Mouse (Mus musculus): ENCODE data around the gene Rgs7.

The Rgs7 gene

DNA sequence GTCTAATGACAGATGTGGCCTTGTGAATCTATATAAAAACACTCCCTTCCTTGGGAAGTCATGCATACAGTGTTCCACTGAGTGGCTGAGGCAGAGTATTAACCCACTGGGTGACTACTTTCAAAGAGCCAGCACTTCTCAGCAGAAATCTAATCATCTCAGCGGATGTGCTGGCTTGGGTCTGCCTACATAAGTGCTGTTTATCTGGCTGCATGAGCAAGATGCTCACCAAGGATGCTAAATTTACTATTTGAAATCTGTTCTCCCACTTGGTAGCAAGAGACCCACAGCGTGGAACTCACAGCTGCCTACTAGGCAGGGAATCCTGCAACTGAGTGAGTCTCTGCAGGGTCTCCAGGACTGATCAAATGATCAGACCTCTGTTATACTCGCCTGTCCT lies 184.7 kb downstream of the Rgs7 start:
- DNase-seq (ENCODE audit: low spot score in 2 of 2): peak in 1 of 2 experiments; percentile 27

DNA sequence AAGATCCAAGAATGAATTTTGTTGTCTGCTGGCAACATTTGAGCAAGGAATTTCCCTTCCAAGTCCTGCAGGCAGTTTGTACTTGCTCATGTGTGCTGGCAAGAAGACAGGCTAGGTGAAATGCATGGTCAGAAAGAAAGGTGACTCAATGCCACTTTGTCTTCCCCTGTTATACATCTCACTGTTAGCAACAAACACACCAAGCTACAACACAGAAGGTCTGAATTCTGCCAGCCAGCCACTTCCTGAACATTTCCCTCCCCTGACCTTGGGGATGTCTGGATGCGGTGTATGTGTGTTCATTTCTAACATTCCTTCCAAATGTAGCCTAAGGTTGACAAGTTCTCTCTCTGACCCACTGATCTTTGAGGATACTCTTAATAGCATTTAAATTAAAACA lies 191.4 kb downstream of the Rgs7 start:
- DNase-seq (ENCODE audit: low spot score in 2 of 2): no peak

DNA sequence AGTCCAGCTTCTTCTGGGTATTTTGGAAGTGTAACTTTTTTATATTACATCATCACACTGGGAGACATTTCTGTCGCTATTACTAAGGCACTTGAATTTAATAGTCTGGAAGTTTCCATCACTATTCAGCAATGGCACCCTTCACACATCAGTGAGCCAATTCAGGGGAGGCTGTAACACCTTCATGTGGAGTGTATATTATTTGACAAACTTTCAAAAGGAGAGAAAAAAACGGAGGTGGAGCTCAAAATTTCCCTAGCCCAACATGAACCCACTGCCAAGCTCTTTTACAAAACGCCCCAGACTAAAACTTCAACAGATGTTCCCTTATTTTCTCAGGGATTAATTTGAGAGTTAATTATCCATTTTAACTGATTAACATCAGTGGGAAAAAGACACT lies 191.9 kb downstream of the Rgs7 start:
- DNase-seq (ENCODE audit: low spot score in 2 of 2): no peak

DNA sequence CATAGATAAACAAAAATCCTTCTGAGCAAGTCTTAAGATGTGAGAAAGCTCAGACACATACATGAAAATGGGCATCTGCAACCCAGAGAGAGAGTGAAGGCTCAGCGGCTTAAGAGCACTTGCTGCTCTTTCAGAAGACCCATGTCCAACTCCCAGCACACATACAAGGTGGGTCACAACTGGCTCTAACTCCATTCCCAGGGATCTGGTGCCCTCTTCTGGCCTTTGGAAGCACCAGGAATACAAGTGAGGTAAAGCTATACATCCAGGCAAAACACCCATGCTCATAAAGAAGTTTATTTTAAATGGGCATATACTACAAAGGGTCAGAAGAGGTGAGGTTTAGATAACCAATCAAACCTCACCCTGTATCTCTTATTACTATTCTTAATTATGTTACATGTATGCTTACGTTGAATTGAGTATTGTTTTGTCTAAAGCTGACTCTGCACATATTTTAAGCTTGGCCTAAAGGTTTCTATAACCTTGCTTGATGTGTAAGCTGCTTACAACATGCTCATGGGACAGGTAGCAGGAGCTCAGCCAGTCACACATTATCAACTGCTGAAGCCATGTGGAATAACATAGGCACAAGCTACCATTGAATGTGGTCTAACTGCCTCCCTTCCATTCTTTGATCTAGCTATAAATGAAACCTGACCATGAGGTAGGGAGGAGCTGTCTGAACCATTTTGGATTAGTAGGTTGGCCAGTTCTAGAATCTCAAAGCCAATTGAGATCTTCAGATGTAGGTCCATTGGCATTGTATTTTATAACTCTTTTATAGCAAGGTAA lies 192.5 kb downstream of the Rgs7 start:
- no peak for DNase-seq (ENCODE audit: low spot score in 2 of 2)

DNA sequence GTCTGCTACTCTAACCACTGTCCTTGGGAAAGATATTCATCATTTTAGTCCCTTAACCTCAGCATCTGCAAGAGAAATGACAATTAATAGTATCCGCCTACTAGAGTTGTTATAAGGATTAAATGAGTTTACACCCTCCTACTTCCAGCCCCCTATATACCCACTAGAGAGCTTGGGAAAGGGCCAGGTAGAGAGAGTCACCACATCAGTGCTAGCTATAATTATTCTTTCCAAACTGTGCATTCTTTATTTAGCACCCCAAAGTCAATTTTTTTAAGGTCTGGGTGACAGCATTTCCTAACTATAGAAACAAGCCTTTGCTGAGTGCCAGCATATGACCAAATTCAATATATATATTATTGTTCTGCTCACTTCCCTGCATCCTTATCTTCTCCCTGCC lies 195.4 kb downstream of the Rgs7 start:
- no peak for DNase-seq (ENCODE audit: low spot score in 2 of 2)

DNA sequence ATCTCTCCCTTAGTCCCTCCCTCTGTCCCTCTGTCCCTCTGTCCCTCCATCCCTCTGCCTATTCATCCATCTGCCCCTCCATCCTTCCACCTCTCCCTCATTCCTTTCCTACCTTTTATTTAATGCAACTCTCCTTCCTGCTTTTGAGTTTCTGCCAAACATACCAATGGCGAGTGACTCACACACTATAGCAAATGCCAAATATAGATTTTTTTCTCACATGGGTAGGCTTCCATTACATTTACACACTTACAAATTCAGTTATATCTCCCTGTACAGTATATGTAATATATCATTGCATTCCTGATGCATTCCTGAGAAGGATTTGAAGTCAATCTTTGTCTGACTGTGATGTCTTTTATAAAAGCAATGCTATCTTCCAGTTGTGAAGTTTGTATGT lies 202.2 kb downstream of the Rgs7 start:
- no peak for DNase-seq (ENCODE audit: low spot score in 2 of 2)

DNA sequence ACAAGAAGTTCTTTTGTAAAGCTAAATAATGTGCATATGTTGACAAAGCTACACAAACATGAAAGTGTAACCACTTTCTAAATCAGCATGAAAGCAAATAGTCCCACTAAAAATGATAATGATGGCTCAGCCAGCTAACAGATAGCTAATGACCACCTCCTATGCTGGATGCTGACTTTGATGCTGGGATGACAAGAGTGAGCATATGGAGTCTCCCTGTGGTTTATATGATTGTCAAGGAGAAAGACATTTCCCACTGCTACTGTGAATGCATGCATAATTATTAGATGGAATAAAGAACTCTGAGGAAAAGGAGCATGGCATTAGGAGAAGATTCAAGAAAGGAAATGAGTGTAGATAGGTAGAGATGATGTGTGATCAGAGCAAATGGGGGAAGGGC lies 230.0 kb downstream of the Rgs7 start:
- no peak for DNase-seq (ENCODE audit: low spot score in 2 of 2)

DNA sequence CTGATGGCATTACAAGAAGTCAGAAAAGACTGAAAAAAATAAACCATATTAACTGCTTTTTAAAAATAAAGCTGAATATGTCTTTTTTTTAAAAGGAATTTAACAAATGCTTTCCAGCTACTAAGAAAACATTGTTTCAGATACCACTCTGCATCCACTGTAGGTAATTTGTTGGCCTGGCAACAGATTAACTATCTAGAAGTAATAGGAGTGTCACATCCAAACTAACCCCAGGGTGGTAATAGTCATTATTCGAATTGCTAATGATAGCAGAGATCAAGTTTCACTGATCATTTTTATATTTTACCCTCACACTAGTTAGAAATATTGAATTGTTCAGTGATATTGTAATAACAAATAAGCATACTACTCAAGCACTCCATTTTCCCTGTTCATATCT lies 232.9 kb downstream of the Rgs7 start:
- no peak for DNase-seq (ENCODE audit: low spot score in 2 of 2)

DNA sequence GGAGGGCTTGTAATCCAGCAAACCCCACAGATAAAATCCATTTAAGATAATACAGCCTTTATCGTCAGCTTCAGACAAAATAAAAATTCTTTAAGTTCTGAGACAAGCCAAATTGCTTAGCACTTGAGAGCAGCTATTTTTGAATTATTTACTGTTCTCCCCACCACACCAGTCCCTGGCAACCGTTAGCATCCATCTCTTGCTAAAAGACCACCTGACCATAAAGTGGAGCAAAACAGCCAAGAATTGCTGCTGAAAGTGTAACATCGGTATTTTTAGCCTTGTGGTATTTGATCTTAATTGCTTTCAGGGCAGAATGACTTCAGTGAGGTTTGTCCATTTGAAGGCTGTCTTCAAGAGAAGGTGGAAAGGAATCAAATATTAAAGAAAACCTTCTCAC lies 237.1 kb downstream of the Rgs7 start:
- no peak for DNase-seq (ENCODE audit: low spot score in 2 of 2)

DNA sequence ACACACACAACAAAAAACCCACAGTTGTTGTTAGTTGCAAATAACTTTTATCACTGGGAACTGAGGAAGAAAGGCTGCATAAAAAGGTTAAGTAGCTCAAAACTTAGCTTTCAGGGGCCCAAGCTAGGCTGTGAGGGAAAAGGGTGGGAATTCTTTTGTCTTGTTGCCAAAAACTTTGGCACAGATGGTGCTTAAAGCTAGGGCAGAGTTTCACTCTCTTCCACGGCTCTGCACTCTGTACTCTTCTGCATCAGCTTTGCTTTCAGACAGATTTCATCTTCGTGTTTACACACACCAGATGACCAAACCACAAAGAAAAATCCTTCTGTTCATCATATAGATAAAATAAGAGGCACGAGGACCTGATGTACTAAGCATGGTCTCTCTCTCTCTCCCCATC lies 237.6 kb downstream of the Rgs7 start:
- no peak for DNase-seq (ENCODE audit: low spot score in 2 of 2)

DNA sequence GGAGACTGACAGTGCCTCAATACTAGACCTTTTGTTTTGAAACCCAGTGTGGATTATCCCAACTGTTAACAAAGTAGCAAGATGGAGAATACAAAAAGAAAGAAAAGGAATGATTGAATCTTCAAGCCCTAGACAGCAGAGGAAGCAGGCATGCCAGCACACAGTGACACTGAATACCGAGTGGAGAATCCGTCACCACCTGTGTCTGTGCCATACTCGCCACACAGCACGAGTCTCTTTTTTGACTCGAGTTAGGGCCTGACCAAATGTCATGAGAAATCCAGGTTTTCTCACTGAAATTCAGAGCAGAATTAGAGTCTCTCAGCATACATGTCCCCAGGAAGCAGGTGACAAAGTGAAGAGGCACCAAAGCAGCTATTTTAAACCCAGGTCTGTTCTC lies 250.2 kb downstream of the Rgs7 start:
- no peak for DNase-seq (ENCODE audit: low spot score in 2 of 2)

DNA sequence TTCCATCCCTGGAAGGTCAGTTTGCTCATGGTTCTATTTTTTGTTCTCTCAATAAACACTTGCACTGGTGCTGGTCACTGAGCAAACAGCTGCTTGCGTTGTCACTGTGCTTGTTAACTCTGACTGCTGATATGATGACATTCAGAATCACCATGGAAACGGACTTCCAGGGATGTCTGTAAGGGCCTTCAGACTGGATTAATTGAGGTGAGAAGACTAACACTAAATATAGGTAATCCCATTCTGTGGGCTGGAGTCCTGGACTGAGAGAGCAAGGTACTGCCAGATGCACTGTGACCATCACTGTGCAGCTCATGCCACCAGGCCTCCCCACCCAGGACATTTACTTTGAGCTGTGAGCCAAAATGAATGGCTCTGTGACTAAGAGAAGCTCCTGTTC lies 252.2 kb downstream of the Rgs7 start:
- DNase-seq (ENCODE audit: low spot score in 2 of 2): no peak

DNA sequence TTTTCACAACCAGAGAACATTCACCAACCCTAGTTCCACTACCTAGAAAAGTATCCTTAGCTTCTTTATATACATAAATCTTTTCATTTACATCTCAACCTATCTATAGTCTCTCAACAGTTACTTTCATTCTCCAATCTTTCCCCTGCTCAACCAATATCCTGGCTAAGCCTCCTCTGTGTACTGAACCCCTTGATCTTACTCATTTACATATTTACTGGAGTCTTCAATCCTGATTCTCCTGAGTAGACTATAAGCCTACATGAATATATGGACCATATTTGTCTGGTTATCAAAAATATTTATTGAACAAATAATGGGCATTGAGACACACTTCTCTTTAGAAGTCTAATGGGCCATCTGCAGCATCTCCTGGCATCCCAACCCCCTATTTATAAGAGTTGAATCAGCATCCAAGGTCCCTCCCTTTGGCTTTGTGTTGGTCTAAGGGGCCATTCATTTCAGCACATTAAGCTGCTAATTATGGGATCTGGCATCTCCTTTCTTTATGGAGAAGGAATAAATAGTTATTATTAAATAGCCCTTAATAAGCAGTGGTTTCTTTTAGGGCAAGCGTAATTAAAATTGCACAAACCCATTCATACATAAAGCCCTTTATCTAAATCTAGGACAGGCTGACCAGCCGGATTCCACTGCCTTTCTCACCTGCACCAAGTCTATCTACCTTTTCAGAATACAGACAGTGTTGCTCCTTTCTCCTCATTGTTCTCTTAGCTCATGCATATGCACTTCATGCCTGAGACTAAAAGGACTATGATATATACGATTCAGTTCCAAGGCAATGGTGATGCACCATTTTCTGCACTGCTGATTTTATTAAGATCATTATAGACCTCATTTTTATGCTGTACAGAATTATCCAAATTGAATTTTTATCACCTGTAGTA lies 270.5 kb downstream of the Rgs7 start:
- no peak for DNase-seq (ENCODE audit: low spot score in 2 of 2)

DNA sequence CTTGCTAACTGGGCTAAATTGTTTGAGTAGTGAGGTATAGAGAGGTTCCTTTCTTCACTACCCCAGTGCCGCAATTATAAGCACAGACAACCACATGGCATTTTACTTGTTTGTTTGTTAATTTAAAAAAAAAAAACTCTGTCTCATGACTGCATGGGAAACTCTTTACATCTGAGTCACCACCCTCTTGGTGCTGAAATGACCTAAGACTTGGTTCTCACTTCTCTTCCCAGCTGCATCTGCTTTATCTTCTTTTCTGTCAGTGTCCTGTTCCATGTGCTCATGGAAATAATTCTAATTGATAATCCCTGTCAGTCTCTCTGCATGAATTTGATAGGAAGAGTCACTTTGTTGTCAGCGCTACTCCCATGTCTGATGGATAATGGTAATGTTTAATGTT lies 272.7 kb downstream of the Rgs7 start:
- no peak for DNase-seq (ENCODE audit: low spot score in 2 of 2)

DNA sequence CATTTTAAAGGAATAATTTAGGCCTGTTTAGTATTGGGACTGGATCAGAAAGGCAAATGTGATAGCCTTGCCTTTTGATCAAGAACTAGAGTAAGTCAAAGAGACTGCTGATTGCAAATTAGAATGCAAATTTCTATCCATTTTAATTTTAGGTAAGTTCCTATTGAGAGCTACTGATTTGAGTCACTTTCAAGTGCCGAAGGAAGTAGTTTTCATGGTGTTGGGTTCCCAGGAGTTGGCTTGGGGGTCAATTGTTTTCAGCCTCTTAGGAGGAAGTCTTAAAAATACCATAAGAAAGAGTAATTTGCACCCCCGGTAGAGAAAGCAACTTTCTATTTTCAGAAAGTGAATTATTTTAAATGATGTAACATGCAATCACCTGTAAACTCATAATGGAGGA lies 285.3 kb downstream of the Rgs7 start:
- no peak for DNase-seq (ENCODE audit: low spot score in 2 of 2)

DNA sequence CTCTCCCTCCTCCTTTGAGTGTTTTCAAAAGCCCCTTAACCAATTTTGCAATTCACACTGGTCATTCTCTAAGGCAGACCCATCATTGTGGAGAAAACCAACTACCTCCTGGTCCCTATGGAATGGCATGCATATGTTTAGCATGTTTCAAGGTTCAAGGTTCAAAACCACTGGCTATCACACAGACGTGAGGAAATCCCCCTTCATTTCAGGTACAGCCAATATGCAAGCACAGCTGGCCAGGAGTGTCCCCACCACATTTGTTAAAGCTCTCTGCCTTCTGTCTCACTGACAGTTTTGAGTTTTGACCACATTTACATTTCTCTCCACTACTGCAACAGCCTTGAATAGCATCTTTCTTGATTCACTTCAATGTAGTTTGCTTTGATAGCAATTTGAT lies 286.7 kb downstream of the Rgs7 start:
- DNase-seq (ENCODE audit: low spot score in 2 of 2): no peak

DNA sequence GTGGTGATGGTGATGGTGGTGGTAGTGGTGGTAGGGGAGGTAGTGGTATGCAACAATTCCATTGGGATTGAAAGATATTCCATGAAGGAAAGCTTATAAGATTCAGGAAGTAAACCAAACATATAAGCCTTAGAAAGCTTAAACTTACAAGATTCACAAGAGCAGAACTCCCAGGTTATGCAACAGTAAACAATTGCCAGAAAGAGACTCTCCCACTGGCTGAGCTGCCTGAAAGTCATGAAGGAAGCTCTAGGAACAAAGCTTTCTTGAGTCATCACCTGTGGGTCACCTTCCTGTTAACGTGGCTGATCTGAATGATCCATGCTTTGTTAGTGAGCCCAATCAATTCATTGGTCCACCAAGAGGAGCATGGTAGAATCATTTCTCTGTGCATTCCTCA lies 288.8 kb downstream of the Rgs7 start:
- DNase-seq (ENCODE audit: low spot score in 2 of 2): no peak

DNA sequence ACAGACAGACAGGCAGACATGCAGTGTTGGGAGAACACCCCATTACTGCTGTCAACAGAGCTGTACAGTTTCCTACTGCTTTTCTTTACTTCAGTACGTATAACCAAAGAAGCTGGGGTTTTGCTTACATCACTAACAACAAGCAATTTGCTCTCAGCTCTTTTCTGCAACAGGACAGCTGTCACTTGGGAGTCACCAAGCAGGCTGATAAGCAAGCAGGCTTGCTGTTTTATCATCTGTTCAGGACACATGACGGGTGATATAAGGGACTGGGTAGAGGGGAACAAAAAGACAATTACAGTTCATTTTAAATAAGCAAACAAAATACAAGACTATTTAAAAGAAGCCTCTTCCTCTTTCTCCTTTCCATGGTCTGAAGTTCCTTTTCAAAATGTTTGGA lies 289.4 kb downstream of the Rgs7 start:
- DNase-seq (ENCODE audit: low spot score in 2 of 2): no peak

DNA sequence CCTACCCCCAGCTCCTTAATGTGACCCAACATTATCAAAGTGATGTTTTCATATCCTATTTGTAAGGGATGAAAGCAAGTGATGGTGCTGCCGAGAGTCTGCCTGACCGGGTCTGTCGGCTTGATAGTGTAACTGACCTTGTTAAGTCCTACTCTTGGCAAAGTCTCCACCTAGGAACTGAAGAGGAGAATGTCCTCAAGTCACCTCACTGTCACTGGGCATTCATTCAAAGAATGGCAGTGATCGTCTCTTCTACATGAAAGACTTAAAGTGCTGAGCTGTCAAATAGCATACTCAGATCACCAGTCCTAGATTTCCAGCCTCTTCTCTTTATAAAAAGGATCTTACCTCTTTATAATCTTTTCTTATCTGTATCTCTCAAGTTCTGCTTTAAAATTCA lies 293.4 kb downstream of the Rgs7 start:
- DNase-seq (ENCODE audit: low spot score in 2 of 2): no peak

DNA sequence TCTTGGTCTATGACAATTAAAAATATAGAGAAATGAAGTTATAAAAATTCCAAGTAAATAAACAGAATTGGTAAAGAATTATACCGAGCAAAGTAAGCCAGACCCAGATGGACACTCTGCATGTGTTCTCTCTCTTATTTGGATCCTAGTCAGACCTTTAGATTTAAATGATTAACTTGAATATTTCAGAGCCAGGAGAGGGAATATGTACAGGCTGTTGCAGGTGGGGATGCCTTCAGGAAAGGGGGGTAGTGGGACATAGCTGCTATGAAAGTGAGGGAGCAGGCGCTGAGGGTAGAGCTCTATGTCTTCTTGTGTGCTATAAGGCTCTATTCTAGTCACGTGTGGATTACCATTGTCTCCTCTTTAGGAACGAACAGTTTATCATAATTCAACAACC lies 296.5 kb downstream of the Rgs7 start:
- no peak for DNase-seq (ENCODE audit: low spot score in 2 of 2)

DNA sequence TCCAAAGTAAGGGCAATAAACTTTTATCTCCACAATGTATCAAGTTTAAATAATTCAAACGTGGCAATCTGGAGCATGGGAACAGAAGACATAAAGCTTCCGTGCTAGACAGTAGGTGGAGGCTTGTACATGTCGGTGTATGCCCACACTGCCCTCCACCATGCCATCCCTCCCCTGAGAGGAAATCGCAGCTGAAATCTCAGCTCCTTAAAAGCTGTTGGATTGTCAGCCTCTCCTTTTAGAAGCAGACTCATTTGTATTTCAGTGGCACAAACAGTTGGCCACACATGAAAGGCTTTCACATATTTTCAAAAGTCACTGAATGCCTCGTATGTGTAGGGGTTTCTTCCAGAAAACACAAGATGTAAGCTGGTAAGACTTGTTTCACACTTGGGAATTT lies 304.1 kb downstream of the Rgs7 start:
- DNase-seq (ENCODE audit: low spot score in 2 of 2): no peak

DNA sequence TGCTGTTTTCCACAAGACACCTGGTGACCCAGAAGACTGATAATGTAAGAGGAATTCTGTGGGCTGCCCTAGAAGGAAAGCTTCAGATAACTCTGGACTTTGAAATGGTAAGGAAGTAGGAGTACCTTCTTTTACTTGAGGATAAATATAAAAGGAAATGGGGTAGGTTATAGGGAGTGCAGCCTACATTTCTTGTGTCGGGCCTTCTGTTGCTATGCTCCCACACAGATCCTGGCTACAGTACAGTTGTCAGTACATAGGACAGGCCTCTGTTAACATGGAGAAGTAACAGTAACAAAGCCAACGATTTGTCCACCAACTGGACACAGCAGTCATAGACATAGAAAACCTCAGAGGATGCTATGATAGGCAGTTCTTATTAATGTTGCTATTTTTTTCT lies 307.1 kb downstream of the Rgs7 start:
- DNase-seq (ENCODE audit: low spot score in 2 of 2): no peak

DNA sequence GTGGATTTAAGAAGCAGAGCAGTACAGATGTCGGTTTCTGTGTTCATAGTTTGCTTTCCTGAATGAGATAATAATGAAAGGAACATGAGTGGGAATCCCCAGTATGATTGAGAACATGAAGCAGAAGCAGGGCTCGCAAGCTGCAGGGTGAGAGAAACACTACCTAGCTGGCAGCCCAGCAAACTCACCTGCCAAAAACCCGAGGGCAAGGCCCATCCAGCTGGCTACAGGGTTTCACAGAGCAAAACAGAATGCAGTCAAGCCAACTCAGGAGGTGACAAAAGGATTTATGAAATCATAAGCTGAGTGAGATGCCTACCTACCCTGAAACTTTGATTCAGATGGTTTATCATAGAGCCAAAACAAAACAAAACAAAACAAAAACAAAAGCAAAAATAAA lies 307.6 kb downstream of the Rgs7 start:
- DNase-seq (ENCODE audit: low spot score in 2 of 2): no peak

All from frontal cortex, postnatal 14 days (tissue).